Mouse (Mus musculus) liver, embryonic 14.5 days (tissue): ENCODE results near the gene Kif13a. TPM values are rescaled to one million over a fixed set of nuclear protein-coding genes. Genes with fewer than 3 reads are reported as not detected.

Source experiments
- ATAC-seq: fragments of 200-750 bp; cut with Nextera tagmentation; 2 replicates; pipeline ENCODE4 v1.8.0; 2017; ENCODE audit warnings: moderate number of reproducible peaks, mild to moderate bottlenecking, moderate library complexity; ENCODE audit not compliant: insufficient read depth
- DNase-seq, 3 experiments: peaks; one replicate each; pipeline ENCODE4 v3.0.0-alpha.2; 2012 to 2013; ENCODE audit warnings: low read depth in 3 of 3, low spot score in 3 of 3
- H3K27ac ChIP-seq: fragments of 300-500 bp; sonication (generic); 2 replicates; pipeline ENCODE4 v1.5.1; 2014; ENCODE audit warnings: moderate library complexity, mild to moderate bottlenecking, control low read depth, inconsistent platforms
- H3K27me3 ChIP-seq: fragments of 300-500 bp; sonication (generic); 2 replicates; pipeline ENCODE4 v1.6.1; 2014; ENCODE audit warnings: mild to moderate bottlenecking, low read length, moderate library complexity; ENCODE audit not compliant: control insufficient read depth, insufficient read depth
- H3K36me3 ChIP-seq: fragments of 300-500 bp; sonication (generic); replicated peaks from 2 replicates; pipeline ENCODE4 v1.6.1; 2014; ENCODE audit warnings: low read depth; ENCODE audit not compliant: control insufficient read depth, insufficient read depth
- H3K4me1 ChIP-seq, 2 experiments: fragments of 200-500 bp in 1 of 2; fragments of 300-500 bp in 1 of 2; sonication (generic) in 1 of 2; replicated peaks; 2 replicates each; pipeline ENCODE4 v1.6.1; 2012 to 2014; ENCODE audit warnings: antibody characterized with exemption in 1 of 2, inconsistent platforms in 1 of 2, low read length in 1 of 2; ENCODE audit not compliant: control insufficient read depth in 2 of 2, insufficient read depth in 2 of 2
- H3K4me2 ChIP-seq: fragments of 300-500 bp; sonication (generic); 2 replicates; pipeline ENCODE4 v1.6.1; 2014; ENCODE audit warnings: low read depth, mild to moderate bottlenecking, control low read depth, moderate library complexity
- H3K4me3 ChIP-seq, 2 experiments: fragments of 200-500 bp in 1 of 2; fragments of 300-500 bp in 1 of 2; sonication (generic) in 1 of 2; 2 replicates each; pipeline ENCODE4 v1.5.1; 2012 to 2014; ENCODE audit warnings: low read depth in 2 of 2, low read length in 2 of 2, mild to moderate bottlenecking in 2 of 2, control low read depth in 1 of 2, inconsistent platforms in 1 of 2, moderate library complexity in 1 of 2; ENCODE audit not compliant: insufficient read depth in 1 of 2
- H3K9ac ChIP-seq: fragments of 300-500 bp; sonication (generic); replicated peaks from 2 replicates; pipeline ENCODE4 v1.6.1; 2014; ENCODE audit warnings: mild to moderate bottlenecking, control low read depth, moderate library complexity
- H3K9me3 ChIP-seq: fragments of 300-500 bp; sonication (generic); 2 replicates; pipeline ENCODE4 v1.6.1; 2016; ENCODE audit warnings: low read length, mixed read lengths; ENCODE audit not compliant: control insufficient read depth
- CTCF ChIP-seq: IDR thresholded peaks from 2 replicates; pipeline ENCODE4 v1.5.1; 2016; ENCODE audit warnings: antibody characterized with exemption, low read depth, control low read depth
- EP300 ChIP-seq: IDR thresholded peaks from 2 replicates; pipeline ENCODE4 v1.6.1; 2016; ENCODE audit warnings: antibody characterized with exemption, low read depth
- WGBS: fragments of 180-500 bp; shearing (Covaris S2); extraction: QIAGEN DNeasy Blood & Tissue Kit; methylation state at CpG from one replicate; pipeline ENCODE4 v1.1.7; 2014; ENCODE audit not compliant: insufficient replicate concordance; 5-methylcytosine and 5-hydroxymethylcytosine counted together
- polyA plus RNA-seq, 2 experiments: library from polyadenylated mRNA; depleted of rRNA in 1 of 2; stranded (reverse) in 1 of 2; unstranded in 1 of 2; fragments of >200 nt; fragmentation: Nextera tagmentation in 1 of 2; extraction: Ambion mirVana in 1 of 2; gene quantifications; 2 replicates each; pipeline versions ENCODE4 v1.2.1 to v1.2.3; 2012 to 2014

Kif13a gene
- polyA plus RNA-seq, 2 experiments, result 2.1 to 3.1 TPM

- H3K4me3 ChIP-seq, result no peak overlapping the region
- DNase-seq (no peak), ATAC-seq (no peak)
- no peak for TF ChIP-seq CTCF
- no peak for TF ChIP-seq EP300
- H3K9me3 ChIP-seq, result no peaks in the 10 kb centered on the region
- H3K36me3 ChIP-seq, result no peaks in the 10 kb centered on the region
- H3K4me1 ChIP-seq, result no peaks in the 10 kb centered on the region
- H3K9ac ChIP-seq, result no peak overlapping the region
- H3K27ac ChIP-seq, result no peak overlapping the region
- WGBS, result 74% methylated on average over 9 of the region's 9 CpGs
- no peak overlapping the region for H3K4me2 ChIP-seq
- no peaks in the 10 kb centered on the region for H3K27me3 ChIP-seq
These were observed 84.2 kb downstream of the Kif13a start for GRCm38 (mm10) chr13:46845456-46845855.

GRCm38 (mm10) chr13:46844561-46845235 lies 85.0 kb downstream of the Kif13a start:
- ATAC-seq (no peak), DNase-seq (no peak)

GRCm38 (mm10) chr13:46843646-46844045 lies 86.0 kb downstream of the Kif13a start:
- H3K36me3 ChIP-seq, result no peaks in the 10 kb centered on the region
- DNase-seq (no peak), ATAC-seq (no peak)
- no peaks in the 10 kb centered on the region for H3K9me3 ChIP-seq
- H3K4me1 ChIP-seq, result no peaks in the 10 kb centered on the region
- H3K27me3 ChIP-seq, result no peaks in the 10 kb centered on the region
- no peak overlapping the region for H3K9ac ChIP-seq
- H3K4me3 ChIP-seq, result no peak overlapping the region
- TF ChIP-seq CTCF (no peak), EP300 (no peak)
- 75% methylated on average over 3 of the region's 3 CpGs for WGBS
- no peak overlapping the region for H3K27ac ChIP-seq
- H3K4me2 ChIP-seq, result no peak overlapping the region

More at GRCm38 (mm10) chr13:46844561-46845235, 85.0 kb downstream of the Kif13a start:
- H3K4me2 ChIP-seq, result no peak overlapping the region
- 57% methylated on average over 12 of the region's 12 CpGs for WGBS
- no peaks in the 10 kb centered on the region for H3K9me3 ChIP-seq
- H3K27ac ChIP-seq, result no peak overlapping the region
- H3K9ac ChIP-seq, result no peak overlapping the region
- no peak overlapping the region for H3K4me3 ChIP-seq
- no peaks in the 10 kb centered on the region for H3K36me3 ChIP-seq
- TF ChIP-seq CTCF (no peak), EP300 (no peak)
- no peaks in the 10 kb centered on the region for H3K4me1 ChIP-seq
- H3K27me3 ChIP-seq, result no peaks in the 10 kb centered on the region

GRCm38 (mm10) chr13:46842185-46842584 lies 87.5 kb downstream of the Kif13a start:
- 68% methylated on average over 8 of the region's 8 CpGs for WGBS
- Histone ChIP-seq H3K4me3 (no peak overlapping the region), H3K9ac (no peak overlapping the region), H3K4me2 (no peak overlapping the region), H3K27me3 (no peaks in the 10 kb centered on the region), H3K9me3 (no peaks in the 10 kb centered on the region), H3K36me3 (no peaks in the 10 kb centered on the region), H3K4me1 (no peaks in the 10 kb centered on the region), H3K27ac (no peak overlapping the region)
- ATAC-seq, result no peak
- no peak for TF ChIP-seq EP300
- no peak for TF ChIP-seq CTCF
- DNase-seq, result no peak

GRCm38 (mm10) chr13:46841668-46842067 lies 88.0 kb downstream of the Kif13a start:
- H3K36me3 ChIP-seq, result no peaks in the 10 kb centered on the region
- no peak overlapping the region for H3K9ac ChIP-seq
- no peak overlapping the region for H3K4me3 ChIP-seq
- H3K4me2 ChIP-seq, result no peak overlapping the region
- H3K27ac ChIP-seq, result no peak overlapping the region
- TF ChIP-seq CTCF (no peak), EP300 (no peak)
- 61% methylated on average over 3 of the region's 3 CpGs for WGBS
- no peak for ATAC-seq
- no peak for DNase-seq
- H3K4me1 ChIP-seq, result no peaks in the 10 kb centered on the region
- no peaks in the 10 kb centered on the region for H3K9me3 ChIP-seq
- no peaks in the 10 kb centered on the region for H3K27me3 ChIP-seq
